Mouse (Mus musculus) layer of hippocampus, adult 9-11 months (tissue): ENCODE results near the gene Glrx.
"Not testable (repeated sequence)": the region's sequence is repeated elsewhere in the genome, so short reads cannot be mapped to it uniquely, and the experiment has no call there.

Source experiments
- DNase-seq: peaks from one replicate; pipeline ENCODE4 v3.0.0; 2022

The Glrx gene

GRCm38 (mm10) chr13:75839719-75840481 is at the start of gene Glrx:
Gene Glrx (plus strand): TSS chr13:75839868.
- peak; percentile 79 for DNase-seq

DNA sequence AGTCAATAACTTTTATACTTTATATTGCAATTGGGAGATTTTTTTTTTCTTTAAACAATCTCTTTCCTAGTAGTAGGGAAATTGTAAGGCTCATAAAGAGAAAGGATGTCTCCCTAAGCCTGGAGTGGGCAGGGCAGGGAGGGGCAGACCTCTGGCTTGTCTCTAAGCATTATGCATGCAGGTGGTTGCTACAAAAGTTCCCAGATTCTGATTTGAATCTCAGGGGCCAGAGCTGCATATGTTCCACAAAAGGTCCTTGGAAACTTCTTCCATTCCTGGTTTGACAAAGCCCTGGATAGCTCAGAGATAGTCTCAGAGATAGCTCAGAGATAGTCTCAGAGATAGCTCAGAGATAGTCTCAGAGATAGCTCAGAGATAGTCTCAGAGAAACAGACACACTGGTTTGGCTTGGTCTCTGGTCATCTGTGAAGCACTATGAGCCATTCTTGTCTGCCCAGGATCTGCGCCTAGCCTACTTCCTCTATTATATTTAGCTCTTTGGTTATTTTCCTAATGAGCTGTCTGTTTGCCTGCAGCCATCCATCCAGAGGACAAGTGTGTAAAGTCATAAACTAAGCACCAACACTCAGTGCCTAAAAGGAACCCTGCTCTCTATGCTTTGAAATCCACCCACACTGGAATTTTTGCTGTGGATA is 49.0 kb upstream of the Glrx start:
- no peak for DNase-seq

DNA sequence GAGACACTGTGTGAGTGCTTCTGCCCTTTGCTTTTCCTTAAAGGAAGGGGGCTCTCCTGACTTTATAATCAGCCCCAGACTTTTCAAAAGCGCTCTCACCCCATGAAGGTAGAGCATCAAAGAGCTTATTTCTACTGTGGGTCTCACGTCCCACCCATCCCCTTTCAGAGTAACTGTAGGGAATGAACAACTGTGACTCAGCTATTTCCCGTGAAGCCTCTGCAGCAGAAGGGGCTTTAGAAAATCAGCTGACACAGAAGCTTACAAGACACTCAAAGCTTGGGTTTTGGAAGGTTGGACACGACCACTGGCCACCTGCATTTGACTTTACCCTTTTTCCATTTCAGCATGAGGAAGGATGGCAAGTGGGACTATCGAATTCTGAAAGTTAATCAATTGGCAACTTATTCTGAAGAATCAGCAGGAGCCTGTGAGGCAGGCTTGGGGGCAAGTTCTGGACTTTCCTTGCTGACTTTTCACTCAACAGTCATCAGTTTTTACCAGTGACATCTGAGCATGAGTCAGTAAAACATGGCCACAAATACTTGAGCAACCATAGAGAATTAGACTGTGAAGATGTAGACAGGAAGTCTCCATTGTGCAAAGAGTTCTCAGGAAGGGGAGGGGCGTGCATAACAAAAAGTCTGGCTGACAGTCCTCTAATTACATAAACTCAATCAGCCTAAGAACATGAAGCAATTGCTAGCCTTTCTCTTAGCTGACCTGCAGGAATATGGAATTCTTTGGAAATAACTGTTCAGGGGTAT is 45.6 kb upstream of the Glrx start:
- DNase-seq: no peak

- DNase-seq: peak; percentile 92
These were observed 42.1 kb upstream of the Glrx start for GRCm38 (mm10) chr13:75797369-75798141.

GRCm38 (mm10) chr13:75798413-75799302 is 41.0 kb upstream of the Glrx start:
- DNase-seq: no peak

GRCm38 (mm10) chr13:75799421-75799820 is 40.2 kb upstream of the Glrx start:
- DNase-seq: no peak

DNA sequence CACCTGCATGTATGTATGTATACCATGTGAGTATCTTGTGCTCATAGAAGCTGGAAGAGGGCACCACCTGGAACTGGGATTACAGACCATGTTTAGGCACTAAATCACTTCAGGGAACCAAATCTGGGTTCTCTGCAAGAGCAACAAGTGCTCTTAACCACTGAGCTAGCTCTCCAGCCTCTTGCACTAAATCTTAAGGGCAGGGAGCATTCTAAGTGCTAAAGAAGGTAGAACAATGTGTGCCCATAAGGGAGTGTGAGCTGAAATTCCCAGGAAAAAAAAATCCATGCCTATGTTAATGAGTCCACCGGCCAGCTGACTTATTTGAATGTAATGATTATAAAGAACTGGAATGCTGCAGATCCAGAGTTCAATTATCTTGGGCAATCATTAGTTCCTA is 31.7 kb upstream of the Glrx start:
- DNase-seq: no peak

- no peak for DNase-seq
These were observed 29.7 kb upstream of the Glrx start for GRCm38 (mm10) chr13:75809957-75810356.

DNA sequence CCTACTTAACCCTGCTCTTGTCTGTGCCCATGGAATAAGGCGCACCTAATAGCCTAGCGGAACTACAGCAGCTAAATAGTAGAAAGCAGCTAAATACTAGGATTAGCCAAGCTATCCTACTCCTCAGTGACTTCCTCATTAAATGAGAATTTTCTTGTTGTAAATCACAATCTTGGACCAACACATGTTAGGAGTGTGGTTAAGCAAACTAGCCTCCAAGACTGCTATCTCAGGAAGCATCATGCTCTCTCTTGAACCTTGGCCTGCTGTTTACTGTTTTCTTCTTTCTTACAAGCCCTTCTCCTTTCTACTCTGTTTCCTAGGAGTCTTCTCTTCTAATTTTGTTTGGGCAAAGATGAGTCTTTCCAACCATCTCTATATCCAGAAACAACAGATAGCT is 22.5 kb upstream of the Glrx start:
- no peak for DNase-seq

DNA sequence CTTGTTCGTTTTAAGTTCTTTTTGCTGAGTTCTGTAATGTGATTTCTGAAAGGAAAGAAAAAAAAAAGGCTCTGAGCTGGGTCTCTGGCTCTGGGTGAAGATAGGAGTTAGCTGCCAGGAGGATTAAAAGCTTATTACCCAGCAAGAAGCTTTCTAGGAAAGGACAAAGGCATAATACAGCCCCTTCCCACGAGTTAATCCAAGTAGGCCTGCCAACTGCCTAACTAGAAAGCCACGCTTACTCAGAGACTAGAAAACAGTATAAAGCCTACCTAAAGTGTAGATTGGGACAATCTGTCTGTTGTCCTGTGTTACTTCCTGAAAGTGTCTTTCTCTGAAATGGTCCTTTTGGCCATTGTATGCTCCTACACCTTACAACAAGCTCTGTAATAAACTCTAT is 21.2 kb upstream of the Glrx start:
- no peak for DNase-seq

DNA sequence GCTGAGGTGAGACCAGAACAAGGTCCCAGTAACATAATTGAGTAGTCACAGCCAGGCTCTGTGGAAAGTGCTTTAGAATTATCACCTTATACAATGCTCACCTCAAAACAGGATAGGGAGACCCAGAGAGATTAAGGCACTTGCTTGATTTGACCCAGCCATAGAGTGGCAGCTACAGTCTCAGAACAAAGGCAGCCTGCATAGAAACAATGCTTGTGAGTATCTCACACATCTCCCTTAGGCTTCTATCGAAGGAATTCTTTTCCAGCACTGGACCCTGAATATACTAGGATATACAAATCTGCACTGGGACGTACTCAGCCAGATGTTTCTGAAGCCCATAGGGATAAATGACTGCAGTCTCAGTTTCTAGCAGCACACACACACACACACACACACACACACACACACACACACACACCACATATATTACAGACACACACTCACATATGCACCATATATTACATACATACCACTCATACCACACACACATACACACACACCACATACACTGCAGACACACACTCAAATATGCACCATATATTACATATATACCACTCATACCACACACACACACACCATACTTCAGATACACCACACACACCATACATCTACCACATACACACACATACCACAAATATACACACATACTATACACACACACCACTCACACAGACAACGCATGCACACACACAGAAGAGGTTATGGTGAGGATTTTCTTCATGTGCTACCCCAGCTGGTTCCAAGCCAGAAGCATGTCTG is 20.5 kb upstream of the Glrx start:
- no peak for DNase-seq

- no peak for DNase-seq
These were observed 19.8 kb upstream of the Glrx start for GRCm38 (mm10) chr13:75819898-75820297.

- DNase-seq: not testable (repeated sequence)
These were observed 17.3 kb upstream of the Glrx start for GRCm38 (mm10) chr13:75822366-75822765.

DNA sequence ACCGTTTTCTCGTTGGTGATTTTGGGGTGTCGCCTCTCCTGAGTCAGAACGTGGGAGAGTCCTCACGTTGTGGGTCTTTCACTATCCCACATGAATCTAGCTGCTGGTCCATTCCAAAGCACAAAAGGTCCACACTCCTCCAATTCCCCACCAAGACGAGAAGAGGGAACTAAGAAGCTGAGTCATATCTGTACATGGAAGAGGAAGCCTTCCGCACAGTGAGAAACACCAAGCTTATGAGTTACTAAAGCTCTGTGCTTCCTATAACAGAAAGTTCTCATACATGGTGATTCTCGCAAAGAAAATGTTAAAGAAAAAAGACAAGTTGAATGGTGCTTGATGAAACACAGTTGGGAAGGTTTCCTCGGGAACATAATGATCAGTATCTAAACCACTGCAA is 16.5 kb upstream of the Glrx start:
- DNase-seq: no peak

GRCm38 (mm10) chr13:75824611-75825319 is 14.9 kb upstream of the Glrx start:
- DNase-seq: no peak

GRCm38 (mm10) chr13:75825388-75825787 is 14.3 kb upstream of the Glrx start:
- no peak for DNase-seq

- no peak for DNase-seq
These were observed 9.0 kb upstream of the Glrx start for GRCm38 (mm10) chr13:75830708-75831107.

DNA sequence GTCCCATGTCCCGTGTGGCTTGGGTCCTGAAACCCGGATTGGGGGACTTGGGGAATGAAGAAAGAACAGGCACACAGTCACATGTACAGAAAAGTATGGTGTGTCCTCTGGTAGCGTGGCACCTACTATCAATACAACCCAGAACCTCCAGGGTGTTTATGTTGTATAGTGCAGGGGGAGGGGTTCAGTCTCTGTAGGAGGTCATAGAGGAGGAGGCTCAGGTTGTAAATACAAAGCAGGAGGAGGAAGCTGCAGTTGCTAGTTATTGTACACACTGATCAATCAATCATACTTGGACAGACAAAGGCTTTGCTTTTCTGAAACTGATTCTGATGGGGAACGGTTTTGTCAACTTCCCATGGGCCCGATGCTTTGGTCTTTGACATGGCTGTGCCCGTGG is 8.0 kb upstream of the Glrx start:
- DNase-seq: no peak

- no peak for DNase-seq
These were observed 7.0 kb upstream of the Glrx start for GRCm38 (mm10) chr13:75832697-75833096.

DNA sequence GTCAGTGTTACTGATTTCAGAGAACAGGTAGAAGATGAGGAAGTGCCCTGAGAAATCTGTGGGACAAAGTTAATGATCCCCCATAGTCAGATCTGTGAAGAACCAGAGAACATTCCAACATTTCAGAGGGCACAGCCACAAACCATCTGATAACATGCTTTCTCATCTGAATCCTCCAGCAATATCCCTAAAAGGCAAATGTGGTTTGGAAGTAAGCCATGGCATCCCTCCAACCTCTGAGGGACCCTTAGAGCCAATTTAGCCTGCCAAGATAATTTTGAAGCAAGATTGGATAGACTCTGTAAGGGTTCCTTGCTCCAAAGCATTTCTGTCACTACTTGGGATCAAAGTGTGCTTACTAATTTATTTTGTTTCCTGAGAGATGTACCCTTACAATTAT is 6.2 kb upstream of the Glrx start:
- no peak for DNase-seq

DNA sequence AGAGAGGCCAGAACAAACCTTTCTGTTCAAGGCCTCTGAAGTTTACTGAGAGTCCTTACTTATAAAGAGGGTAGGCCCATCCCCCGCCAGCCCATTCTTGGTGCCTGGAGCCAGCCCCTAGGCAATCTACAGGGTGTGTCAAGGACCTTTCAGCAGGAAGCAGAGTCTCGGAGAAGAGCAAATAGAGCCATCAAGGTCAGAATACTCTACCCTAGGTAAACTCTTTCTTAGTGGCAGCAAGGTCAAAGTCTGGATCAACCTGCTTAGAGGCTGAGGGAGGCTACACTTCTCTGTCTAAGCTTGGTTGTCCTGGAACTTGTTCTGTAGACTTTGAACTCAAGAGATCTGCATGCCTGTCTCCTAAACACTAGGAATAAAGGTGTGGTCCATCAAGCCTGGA is 4.2 kb upstream of the Glrx start:
- no peak for DNase-seq
